Comparison of ENCODE assay signal across 8 mouse cellular contexts in genomic region chr19:5609547-5610404, GRCm38 (mm10). TPM values are rescaled to one million over a fixed set of nuclear protein-coding genes. Genes with fewer than 3 reads are reported as not detected.
DNase-seq lines count a peak whose midpoint lies in the region; ATAC-seq and TF ChIP-seq lines count a peak whose summit lies in the region.

Kat5 (minus strand) TSS chr19:5610237.

- 1% methylated on average over 55 of the region's 55 CpGs for WGBS in heart, embryonic 10.5 days
- under 1% methylated on average over 55 of the region's 55 CpGs for WGBS in kidney, embryonic 15.5 days

- ATAC-seq in kidney, embryonic 15.5 days (replicated peaks; ENCODE audit: low FRiP score): peak; percentile 94
- peak; percentile 89 for ATAC-seq in monocyte, adult 5-6 weeks (replicated peaks; ENCODE audit: insufficient number of reproducible peaks, low FRiP score, low TSS enrichment, poor library complexity, severe bottlenecking)

- peak; percentile 98 for DNase-seq in A20 (ENCODE audit: low read depth, low spot score)
- DNase-seq in heart, embryonic 10.5 days (ENCODE audit: low spot score): peak; percentile 96
- DNase-seq in liver: peak; percentile 92
- peak; percentile 84 to 93 for DNase-seq in spleen, postnatal 4 days (ENCODE audit: low spot score in 2 of 2)

- H3K9me3 ChIP-seq in heart, embryonic 10.5 days: no peaks in the 10 kb centered on the region
- no peaks in the 10 kb centered on the region for H3K9me3 ChIP-seq in kidney, embryonic 15.5 days (replicated peaks)

- TF ChIP-seq POLR2A in bone marrow macrophage, adult 2 months (IDR thresholded peaks at IDR 0.05; ENCODE audit: borderline replicate concordance, low read depth, low read length): no peak
- peak; percentile 68 for TF ChIP-seq POLR2A in embryonic fibroblast, embryonic 13.5 days (IDR thresholded peaks at IDR 0.05; ENCODE audit: low read depth, low read length)

- H3K4me3 ChIP-seq in bone marrow macrophage, adult 2 months (ENCODE audit: insufficient read depth, low read length): peak within 1 kb of the TSS; percentile 71
- peak within 1 kb of the TSS; percentile 52 for H3K4me3 ChIP-seq in embryonic fibroblast, embryonic 13.5 days (ENCODE audit: insufficient read depth, low read length)
- peak within 1 kb of the TSS; percentile 90 for H3K4me3 ChIP-seq in heart, embryonic 10.5 days
- peak within 1 kb of the TSS; percentile 85 for H3K4me3 ChIP-seq in kidney, embryonic 15.5 days (replicated peaks)

- H3K36me3 ChIP-seq in heart, embryonic 10.5 days: peaks cover 42% of the 10 kb centered on the region
- H3K36me3 ChIP-seq in kidney, embryonic 15.5 days: peaks cover 43% of the 10 kb centered on the region

- peak within 1 kb of the TSS; percentile 86 for H3K9ac ChIP-seq in kidney, embryonic 15.5 days

- peaks cover 22% of the 10 kb centered on the region for H3K4me1 ChIP-seq in bone marrow macrophage, adult 2 months (ENCODE audit: control insufficient read depth, insufficient read depth, low read length)
- no peaks in the 10 kb centered on the region for H3K4me1 ChIP-seq in embryonic fibroblast, embryonic 13.5 days (ENCODE audit: control insufficient read depth, insufficient read depth, low read length)
- H3K4me1 ChIP-seq in heart, embryonic 10.5 days: peaks cover 27% of the 10 kb centered on the region
- H3K4me1 ChIP-seq in kidney, embryonic 15.5 days: peaks cover 25% of the 10 kb centered on the region

- peak within 1 kb of the TSS; percentile 77 for H3K4me2 ChIP-seq in kidney, embryonic 15.5 days

- peak within 1 kb of the TSS; percentile 93 for H3K27ac ChIP-seq in bone marrow macrophage, adult 2 months (ENCODE audit: insufficient read depth, low read depth, low read length)
- peak within 1 kb of the TSS; percentile 90 for H3K27ac ChIP-seq in embryonic fibroblast, embryonic 13.5 days (ENCODE audit: insufficient read depth, low read length)
- H3K27ac ChIP-seq in heart, embryonic 10.5 days: peak within 1 kb of the TSS; percentile 99
- H3K27ac ChIP-seq in kidney, embryonic 15.5 days: peak within 1 kb of the TSS; percentile 99

- TF ChIP-seq CTCF in bone marrow macrophage, adult 2 months (IDR thresholded peaks at IDR 0.05; ENCODE audit: low read depth, low read length): no peak
- no peak for TF ChIP-seq CTCF in embryonic fibroblast, embryonic 13.5 days (IDR thresholded peaks at IDR 0.05; ENCODE audit: borderline replicate concordance, insufficient read depth, low read length)

- no peaks in the 10 kb centered on the region for H3K27me3 ChIP-seq in heart, embryonic 10.5 days (ENCODE audit: insufficient read depth, poor library complexity, severe bottlenecking)
- H3K27me3 ChIP-seq in kidney, embryonic 15.5 days: peaks cover 4% of the 10 kb centered on the region; the same call in 1 of the 2 replicates

RNA-seq across cellular contexts. Expression of gene Kat5, which starts in this region (rescaled TPM):
- 56.1 and 56.6 TPM in 2 replicates for polyA plus RNA-seq in bone marrow macrophage, adult 2 months (2012; ENCODE audit: insufficient read depth, insufficient read length, missing spikeins)
- 41.4 and 46.4 TPM in 2 replicates for polyA plus RNA-seq in embryonic fibroblast, embryonic 13.5 days (2011; ENCODE audit: insufficient read length, low read depth, missing spikeins)
- 33.2 and 35.4 TPM in 2 replicates for polyA plus RNA-seq in heart, embryonic 10.5 days (2016; fragmentation: Nextera tagmentation; extraction: Ambion mirVana)
- polyA plus RNA-seq in kidney, embryonic 15.5 days (2015; fragmentation: Nextera tagmentation; extraction: Ambion mirVana): 53.5 and 58.8 TPM in 2 replicates
- total RNA-seq in monocyte, adult 5-6 weeks (2017): 65.5 to 109 TPM (median 99.2 TPM) in 3 replicates

Comparison
In these comparisons a context has a peak if more than half of its experiments do, and no peak if none do; other contexts are left out.
1. Peak in every context shown above with its lines: DNase-seq, ATAC-seq, H3K4me3 ChIP-seq and H3K27ac ChIP-seq.